Mouse (Mus musculus) heart, embryonic 12.5 days (tissue): ENCODE data around the gene Ptpn5. TPM values are rescaled to one million over a fixed set of nuclear protein-coding genes. Genes with fewer than 3 reads are reported as not detected.

Experiments
- ATAC-seq: fragments of 200-750 bp; cut with Nextera tagmentation; 2 replicates; pipeline ENCODE4 v1.8.0; 2017; ENCODE audit warnings: moderate TSS enrichment, moderate library complexity; ENCODE audit not compliant: insufficient number of reproducible peaks, low FRiP score
- H3K27ac ChIP-seq: fragments of 300-500 bp; sonication (generic); 2 replicates; pipeline ENCODE4 v1.5.1; 2016; ENCODE audit warnings: mild to moderate bottlenecking, moderate library complexity; ENCODE audit not compliant: poor library complexity, severe bottlenecking
- H3K27me3 ChIP-seq: fragments of 300-500 bp; sonication (generic); replicated peaks from 2 replicates; pipeline ENCODE4 v1.6.1; 2016; ENCODE audit warnings: mild to moderate bottlenecking, moderate library complexity
- H3K36me3 ChIP-seq: fragments of 300-500 bp; sonication (generic); 2 replicates; pipeline ENCODE4 v1.6.1; 2016; ENCODE audit warnings: mild to moderate bottlenecking, moderate library complexity
- H3K4me1 ChIP-seq: fragments of 300-500 bp; sonication (generic); replicated peaks from 2 replicates; pipeline ENCODE4 v1.6.1; 2016; ENCODE audit warnings: mild to moderate bottlenecking
- H3K4me2 ChIP-seq: fragments of 300-500 bp; sonication (generic); 2 replicates; pipeline ENCODE4 v1.6.1; 2016; ENCODE audit warnings: mild to moderate bottlenecking, moderate library complexity
- H3K4me3 ChIP-seq: fragments of 300-500 bp; sonication (generic); 2 replicates; pipeline ENCODE4 v1.5.1; 2016; ENCODE audit warnings: mild to moderate bottlenecking
- H3K9ac ChIP-seq: fragments of 300-500 bp; sonication (generic); 2 replicates; pipeline ENCODE4 v1.6.1; 2016; ENCODE audit warnings: mild to moderate bottlenecking, moderate library complexity
- H3K9me3 ChIP-seq: fragments of 300-500 bp; sonication (generic); replicated peaks from 2 replicates; pipeline ENCODE4 v1.6.1; 2016; ENCODE audit warnings: mild to moderate bottlenecking, moderate library complexity
- WGBS: fragments of 180-500 bp; shearing (Covaris S2); methylation state at CpG from one replicate; pipeline ENCODE4 v1.1.7; 2016; 5-methylcytosine and 5-hydroxymethylcytosine counted together
- microRNA-seq: library from miRNA; unstranded; fragments of <30 nt; microRNA quantifications from one replicate; pipeline ENCODE4, GENCODE M21; 2017
- polyA plus RNA-seq: library from polyadenylated mRNA; unstranded; fragments of >200 nt; fragmentation: Nextera tagmentation; extraction: Ambion mirVana; gene quantifications from 2 replicates; pipeline ENCODE4 v1.2.1, GENCODE M21; 2016

Gene Ptpn5
- polyA plus RNA-seq, 1 experiment from 2014 or later, result 0.10 TPM

DNA sequence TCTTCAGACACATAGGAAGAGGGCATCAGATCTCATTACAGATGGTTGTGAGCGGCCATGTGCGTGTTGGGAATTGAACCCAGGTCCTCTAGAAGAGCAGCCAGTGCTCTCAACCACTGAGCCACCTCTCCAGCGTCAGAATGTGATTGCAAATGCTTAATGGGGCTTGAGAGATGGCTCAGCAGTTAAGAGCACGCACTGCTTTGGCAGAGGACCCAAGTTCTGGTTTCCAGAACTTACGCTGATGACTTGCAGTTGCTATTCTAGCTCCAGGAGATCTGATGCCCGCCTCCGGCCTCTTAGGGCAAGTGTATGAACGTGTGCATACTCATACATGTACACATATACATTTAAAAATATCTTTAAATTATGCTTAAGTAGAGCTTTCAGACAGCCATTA lies 98.1 kb downstream of the Ptpn5 start:
- ATAC-seq, result no peak
- no peak overlapping the region for H3K4me2 ChIP-seq
- H3K9me3 ChIP-seq, result no peaks in the 10 kb centered on the region
- H3K4me3 ChIP-seq, result no peak overlapping the region
- H3K9ac ChIP-seq, result no peak overlapping the region
- 73% methylated on average over 8 of the region's 8 CpGs for WGBS
- no peak overlapping the region for H3K27ac ChIP-seq
- no peaks in the 10 kb centered on the region for H3K36me3 ChIP-seq
- no peaks in the 10 kb centered on the region for H3K4me1 ChIP-seq
- H3K27me3 ChIP-seq, result no peaks in the 10 kb centered on the region

GRCm38 (mm10) chr7:47034785-47035384 lies 98.6 kb downstream of the Ptpn5 start:
- H3K27ac ChIP-seq, result no peak overlapping the region
- no peak overlapping the region for H3K9ac ChIP-seq
- H3K4me1 ChIP-seq, result no peaks in the 10 kb centered on the region
- H3K4me2 ChIP-seq, result no peak overlapping the region
- H3K9me3 ChIP-seq, result no peaks in the 10 kb centered on the region
- H3K36me3 ChIP-seq, result no peaks in the 10 kb centered on the region
- H3K27me3 ChIP-seq, result no peaks in the 10 kb centered on the region
- no peak for ATAC-seq
- WGBS, result 85% methylated on average over 4 of the region's 4 CpGs
- H3K4me3 ChIP-seq, result no peak overlapping the region

DNA sequence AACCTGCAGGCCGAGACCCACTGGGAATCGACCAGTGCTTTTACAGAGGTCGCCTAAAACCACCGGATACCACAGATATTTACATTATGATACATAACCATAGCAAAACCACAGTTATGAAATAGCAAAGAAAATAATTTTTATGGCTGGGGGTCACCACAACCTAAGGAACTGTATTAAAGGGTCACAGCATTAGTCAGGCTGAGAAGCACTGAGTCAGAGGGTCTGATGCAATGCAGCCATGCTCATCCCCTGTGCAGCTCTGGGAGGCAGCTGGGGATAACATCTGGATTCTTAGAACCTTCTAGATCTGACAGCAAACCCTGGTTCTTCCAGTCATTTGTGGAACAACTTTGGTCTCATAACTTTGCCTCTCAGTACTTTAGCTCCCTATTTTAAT lies 102.1 kb downstream of the Ptpn5 start:
- Histone ChIP-seq H3K4me3 (no peak overlapping the region), H3K4me1 (no peaks in the 10 kb centered on the region), H3K36me3 (no peaks in the 10 kb centered on the region), H3K9me3 (no peaks in the 10 kb centered on the region), H3K9ac (no peak overlapping the region), H3K27ac (no peak overlapping the region), H3K4me2 (no peak overlapping the region), H3K27me3 (no peaks in the 10 kb centered on the region)
- 70% methylated on average over 4 of the region's 4 CpGs for WGBS
- ATAC-seq, result no peak

DNA sequence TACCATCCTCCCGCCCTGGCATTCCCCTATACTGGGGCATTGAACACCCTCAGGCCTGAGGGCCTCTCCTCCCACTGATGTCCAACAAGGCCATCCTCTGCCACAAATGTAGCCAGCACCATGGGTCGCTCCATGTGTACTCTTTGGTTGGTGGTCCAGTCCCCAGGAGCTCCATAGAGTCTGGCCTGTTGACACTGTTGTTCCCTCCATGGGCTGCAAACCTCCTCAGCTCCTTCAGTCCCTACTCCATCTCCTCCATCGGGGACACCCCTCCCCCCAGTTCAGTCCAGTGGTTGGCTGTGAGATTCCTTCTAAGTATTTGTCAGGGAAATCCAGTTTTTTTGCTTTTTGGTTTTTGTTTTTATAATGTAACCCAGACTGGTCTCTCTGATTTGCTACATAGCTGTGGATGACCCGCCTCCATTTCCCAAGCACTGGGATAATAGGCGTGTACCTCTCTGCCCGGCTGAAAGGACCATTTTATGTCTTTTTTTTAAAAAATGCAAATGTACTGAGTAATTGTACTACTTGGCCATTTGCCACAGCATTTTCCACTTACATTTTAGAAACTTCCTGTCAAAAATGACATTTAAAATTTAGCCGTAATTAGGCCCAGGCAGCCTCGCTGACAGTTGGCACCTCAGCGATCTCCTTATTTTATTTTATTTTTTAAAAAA lies 102.8 kb downstream of the Ptpn5 start:
- 82% methylated on average over 9 of the region's 9 CpGs for WGBS
- Histone ChIP-seq H3K27ac (no peak overlapping the region), H3K36me3 (no peaks in the 10 kb centered on the region), H3K4me3 (no peak overlapping the region), H3K9ac (no peak overlapping the region), H3K27me3 (no peaks in the 10 kb centered on the region), H3K4me2 (no peak overlapping the region), H3K4me1 (no peaks in the 10 kb centered on the region), H3K9me3 (no peaks in the 10 kb centered on the region)
- no peak for ATAC-seq

Small RNA genes lying within 50 kb of the gene (microRNA-seq; reads per million reads assigned to microRNA genes)
- gene Mir7056, result not detected

Other genes with a start within 250 kb of the Ptpn5 start
- gene Tsg101, start 213.7 kb downstream of the Ptpn5 start, polyA plus RNA-seq, result 185 and 190 TPM in 2 replicates
- gene Uevld, start 175.2 kb downstream of the Ptpn5 start, polyA plus RNA-seq, result 10.0 TPM in 2 replicates
- gene Gm9999, start 150.1 kb downstream of the Ptpn5 start, polyA plus RNA-seq, result not detected in 2 replicates
- 19.4 and 19.8 TPM in 2 replicates for gene Spty2d1, start 125.3 kb downstream of the Ptpn5 start, polyA plus RNA-seq
- 19.2 and 22.0 TPM in 2 replicates for gene Tmem86a, start 83.1 kb downstream of the Ptpn5 start, polyA plus RNA-seq
- not detected in 2 replicates for gene Mrgpra6, start 71.2 kb upstream of the Ptpn5 start, polyA plus RNA-seq
- not detected in 2 replicates for gene Mrgpra9, start 119.2 kb upstream of the Ptpn5 start, polyA plus RNA-seq
- not detected in 2 replicates for gene Mrgpra1, start 220.6 kb upstream of the Ptpn5 start, polyA plus RNA-seq